Mouse (Mus musculus): ENCODE data around the gene Mzt1. TPM values are rescaled to one million over a fixed set of nuclear protein-coding genes. Genes with fewer than 3 reads are reported as not detected.
"Not testable (repeated sequence)": the region's sequence is repeated elsewhere in the genome, so short reads cannot be mapped to it uniquely, and the experiment has no call there.

Mzt1 gene
- polyA plus RNA-seq, 1 experiment from 2014 or later = 88.1 TPM

DNA sequence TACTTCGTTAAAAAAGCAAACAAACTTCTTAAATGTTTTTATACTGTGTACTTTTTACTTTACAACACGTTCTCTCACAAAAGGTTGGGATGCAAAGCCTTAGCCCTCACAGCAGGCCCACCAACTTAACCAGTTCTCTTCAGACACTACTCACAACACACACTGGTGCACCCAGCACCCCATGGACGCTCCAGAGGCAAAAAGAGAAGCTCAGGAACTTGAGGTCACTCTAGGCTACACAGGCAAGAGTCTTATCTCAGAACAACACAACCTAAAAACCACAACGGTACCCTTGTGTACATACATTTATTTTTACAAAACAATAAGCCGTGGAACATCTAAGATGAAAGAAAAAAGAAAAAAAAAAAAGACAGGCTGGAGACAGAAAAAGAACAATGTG, 1.2 kb downstream of the Mzt1 start:
- Histone ChIP-seq H3K4me2 (ENCODE audit: low read depth) (peak overlapping the region; percentile 63), H3K27me3 (ENCODE audit: control insufficient read depth, insufficient read depth, low read length) (no peaks in the 10 kb centered on the region), H3K27ac (ENCODE audit: low read depth, low read length) (no peak overlapping the region), H3K36me3 (ENCODE audit: control insufficient read depth, insufficient read depth, low read length) (no peaks in the 10 kb centered on the region), H3K9ac (ENCODE audit: low read length) (peak overlapping the region; percentile 97), H3K4me3 (ENCODE audit: low read depth, low read length) (peak overlapping the region; percentile 98), H3K4me1 (ENCODE audit: control insufficient read depth, insufficient read depth, low read length) (peaks cover 11% of the 10 kb centered on the region), H3K9me3 (ENCODE audit: control insufficient read depth, low read length) (no peaks in the 10 kb centered on the region)
- no peak for ATAC-seq (ENCODE audit: insufficient read depth, low FRiP score, low TSS enrichment)
- WGBS = 8% methylated on average over 5 of the region's 5 CpGs
- DNase-seq (ENCODE audit: low spot score) = no peak

DNA sequence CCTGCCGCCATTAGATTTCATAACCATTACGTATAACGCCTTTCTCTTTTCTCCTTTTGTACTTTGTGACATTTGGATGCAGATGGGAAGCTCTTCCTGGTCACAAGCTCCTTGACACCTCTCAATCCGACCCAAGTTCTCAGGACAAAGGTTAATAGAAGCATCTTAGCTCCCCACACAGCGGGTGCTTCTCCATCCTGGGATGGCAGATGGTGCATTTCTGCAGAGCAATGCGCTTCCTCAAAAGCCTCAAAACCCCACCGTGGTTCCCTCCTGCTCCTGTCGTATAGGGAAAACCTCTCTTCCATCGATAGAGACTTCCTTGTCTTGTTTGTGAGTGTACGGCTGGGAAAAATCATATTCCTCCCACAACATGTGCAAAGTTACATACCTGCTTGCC, 1.8 kb downstream of the Mzt1 start:
- ATAC-seq (ENCODE audit: insufficient read depth, low FRiP score, low TSS enrichment) (no peak), DNase-seq (ENCODE audit: low spot score) (no peak)
- H3K9me3 ChIP-seq (ENCODE audit: control insufficient read depth, low read length) = no peaks in the 10 kb centered on the region
- no peaks in the 10 kb centered on the region for H3K27me3 ChIP-seq (ENCODE audit: control insufficient read depth, insufficient read depth, low read length)
- no peaks in the 10 kb centered on the region; the same call in 1 of the 2 replicates for H3K36me3 ChIP-seq (ENCODE audit: control insufficient read depth, insufficient read depth, low read length)
- peak overlapping the region; percentile 63 for H3K4me2 ChIP-seq (ENCODE audit: low read depth)
- no peak overlapping the region for H3K27ac ChIP-seq (ENCODE audit: low read depth, low read length)
- H3K9ac ChIP-seq (ENCODE audit: low read length) = no peak overlapping the region
- no peak overlapping the region for H3K4me3 ChIP-seq (ENCODE audit: low read depth, low read length)
- 36% methylated on average over 10 of the region's 10 CpGs for WGBS
- H3K4me1 ChIP-seq (ENCODE audit: control insufficient read depth, insufficient read depth, low read length) = peaks cover 11% of the 10 kb centered on the region

DNA sequence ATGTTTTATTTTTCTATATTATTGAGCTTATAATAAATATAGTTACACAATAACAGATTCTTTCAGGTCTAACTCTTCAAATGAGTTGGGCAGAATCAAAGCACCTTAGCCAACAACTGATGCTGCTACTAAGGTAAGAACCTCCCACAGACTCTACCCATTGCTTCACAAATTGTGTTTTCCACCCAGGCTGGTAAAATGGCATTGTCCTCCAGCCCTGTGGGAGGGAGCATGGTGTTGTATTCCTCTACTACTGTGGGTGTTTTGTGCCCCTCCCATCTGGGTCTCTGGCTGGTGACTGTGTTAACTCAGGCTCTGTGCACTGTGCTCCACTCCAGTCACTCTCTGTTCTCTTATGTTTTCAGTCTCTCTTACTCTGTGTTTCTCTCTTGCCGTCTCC, 2.4 kb downstream of the Mzt1 start:
- Histone ChIP-seq H3K4me3 (ENCODE audit: low read depth, low read length) (no peak overlapping the region), H3K4me2 (ENCODE audit: low read depth) (no peak overlapping the region), H3K27ac (ENCODE audit: low read depth, low read length) (no peak overlapping the region), H3K9me3 (ENCODE audit: control insufficient read depth, low read length) (no peaks in the 10 kb centered on the region), H3K4me1 (ENCODE audit: control insufficient read depth, insufficient read depth, low read length) (peaks cover 11% of the 10 kb centered on the region), H3K9ac (ENCODE audit: low read length) (no peak overlapping the region), H3K36me3 (ENCODE audit: control insufficient read depth, insufficient read depth, low read length) (no peaks in the 10 kb centered on the region; the same call in 1 of the 2 replicates), H3K27me3 (ENCODE audit: control insufficient read depth, insufficient read depth, low read length) (no peaks in the 10 kb centered on the region)
- no peak for DNase-seq (ENCODE audit: low spot score)
- WGBS = 50% methylated on average over 1 of the region's 1 CpGs
- ATAC-seq (ENCODE audit: insufficient read depth, low FRiP score, low TSS enrichment) = no peak

DNA sequence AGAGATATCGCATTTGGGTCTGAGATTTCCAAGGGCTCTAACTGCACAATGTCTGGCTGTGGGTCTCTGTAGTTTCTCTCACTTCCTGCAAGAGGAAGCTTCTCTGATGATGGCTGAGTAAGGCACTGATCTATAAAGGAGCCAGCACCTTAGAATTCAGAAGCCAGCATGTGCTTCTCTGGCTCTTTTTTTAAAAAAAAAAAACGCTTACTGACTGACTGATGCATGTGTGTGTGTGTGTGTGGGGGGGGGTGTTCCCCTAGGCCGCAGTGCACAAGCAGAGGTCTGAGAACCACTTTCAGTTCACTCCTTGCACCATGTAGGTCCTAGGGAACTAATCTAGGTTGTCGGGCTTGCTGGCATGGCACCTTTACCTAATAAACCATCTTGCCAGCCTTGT, 4.5 kb downstream of the Mzt1 start:
- DNase-seq (ENCODE audit: low spot score) = no peak

DNA sequence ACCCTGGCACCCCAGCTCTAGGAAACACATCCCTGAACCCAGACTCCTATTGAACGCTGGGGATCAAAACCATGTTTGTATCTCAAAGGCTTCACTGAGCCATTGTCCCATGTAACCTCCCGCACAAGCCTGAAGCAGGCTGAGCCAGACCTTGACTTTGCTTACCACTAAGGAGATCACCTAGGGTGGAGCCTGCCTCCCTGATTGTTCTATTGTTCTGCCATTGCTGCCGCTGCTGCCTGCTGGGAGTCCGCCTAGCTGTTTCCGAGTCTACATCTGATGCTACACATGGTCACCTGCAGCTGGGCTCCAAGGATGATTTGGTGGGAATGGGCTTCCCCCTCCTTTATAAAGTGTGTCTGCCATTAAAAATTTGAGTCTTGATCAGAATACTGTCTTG, 6.6 kb downstream of the Mzt1 start:
- H3K4me1 ChIP-seq (ENCODE audit: control insufficient read depth, insufficient read depth, low read length); H3K9me3 ChIP-seq (ENCODE audit: control insufficient read depth, low read length); H3K36me3 ChIP-seq (ENCODE audit: control insufficient read depth, insufficient read depth, low read length); H3K27ac ChIP-seq (ENCODE audit: low read depth, low read length); H3K27me3 ChIP-seq (ENCODE audit: control insufficient read depth, insufficient read depth, low read length); ATAC-seq (ENCODE audit: insufficient read depth, low FRiP score, low TSS enrichment); H3K4me2 ChIP-seq (ENCODE audit: low read depth); H3K9ac ChIP-seq (ENCODE audit: low read length); DNase-seq (ENCODE audit: low spot score); H3K4me3 ChIP-seq (ENCODE audit: low read depth, low read length): not testable (repeated sequence)
- WGBS = 63% methylated on average over 5 of the region's 5 CpGs

More for the DNA sequence above, 4.5 kb downstream of the Mzt1 start:
- Histone ChIP-seq H3K4me2 (ENCODE audit: low read depth) (no peak overlapping the region), H3K36me3 (ENCODE audit: control insufficient read depth, insufficient read depth, low read length) (no peaks in the 10 kb centered on the region; the same call in 1 of the 2 replicates), H3K9ac (ENCODE audit: low read length) (no peak overlapping the region), H3K9me3 (ENCODE audit: control insufficient read depth, low read length) (no peaks in the 10 kb centered on the region), H3K4me1 (ENCODE audit: control insufficient read depth, insufficient read depth, low read length) (peaks cover 11% of the 10 kb centered on the region), H3K27me3 (ENCODE audit: control insufficient read depth, insufficient read depth, low read length) (no peaks in the 10 kb centered on the region), H3K27ac (ENCODE audit: low read depth, low read length) (no peak overlapping the region), H3K4me3 (ENCODE audit: low read depth, low read length) (no peak overlapping the region)
- ATAC-seq (ENCODE audit: insufficient read depth, low FRiP score, low TSS enrichment) = no peak
- 76% methylated on average over 4 of the region's 4 CpGs for WGBS

DNA sequence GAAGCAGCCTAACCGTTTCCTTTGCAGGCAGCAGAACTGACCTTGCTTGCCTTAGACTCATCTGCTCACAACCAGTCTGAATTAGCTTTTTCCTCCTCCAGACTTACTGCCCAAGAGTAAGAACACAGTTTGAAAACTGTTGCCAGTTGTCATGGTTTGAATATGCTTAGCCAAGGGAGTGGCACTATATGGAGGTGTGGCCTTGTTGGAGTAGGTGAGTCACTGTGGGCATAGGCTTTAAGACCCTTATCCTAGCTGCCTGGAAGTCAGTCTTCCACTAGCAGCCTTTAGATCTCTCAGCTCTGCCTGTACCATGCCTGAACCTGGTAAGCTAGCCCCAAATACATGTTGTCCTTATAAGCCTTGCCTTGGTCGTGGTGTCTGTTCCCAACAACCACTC, 8.2 kb downstream of the Mzt1 start:
- ATAC-seq (ENCODE audit: insufficient read depth, low FRiP score, low TSS enrichment) (no peak), DNase-seq (ENCODE audit: low spot score) (no peak)
- 82% methylated on average over 2 of the region's 2 CpGs for WGBS
- Histone ChIP-seq H3K9ac (ENCODE audit: low read length) (no peak overlapping the region), H3K36me3 (ENCODE audit: control insufficient read depth, insufficient read depth, low read length) (no peaks in the 10 kb centered on the region; the same call in none of the 2 replicates), H3K4me1 (ENCODE audit: control insufficient read depth, insufficient read depth, low read length) (no peaks in the 10 kb centered on the region), H3K27me3 (ENCODE audit: control insufficient read depth, insufficient read depth, low read length) (no peaks in the 10 kb centered on the region), H3K4me2 (ENCODE audit: low read depth) (no peak overlapping the region), H3K4me3 (ENCODE audit: low read depth, low read length) (no peak overlapping the region), H3K9me3 (ENCODE audit: control insufficient read depth, low read length) (no peaks in the 10 kb centered on the region), H3K27ac (ENCODE audit: low read depth, low read length) (no peak overlapping the region)

DNA sequence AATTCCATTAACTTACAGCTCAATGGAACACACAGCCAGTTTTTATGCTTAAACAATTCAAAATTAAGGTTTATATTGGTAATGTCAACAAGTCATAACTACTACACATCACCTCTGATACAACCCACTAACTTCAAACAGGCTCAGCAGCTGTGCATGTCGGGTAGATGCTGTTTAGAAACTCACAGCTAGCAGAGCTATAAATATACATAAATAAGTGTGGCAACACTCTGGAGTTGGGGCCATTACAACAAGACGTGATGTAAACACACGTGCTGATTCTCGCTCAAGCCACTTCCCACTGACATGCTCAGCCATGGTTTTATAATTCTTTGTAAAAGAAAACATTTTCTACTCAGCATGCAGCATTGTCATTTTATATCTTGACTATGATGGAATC, 9.9 kb downstream of the Mzt1 start:
- 84% methylated on average over 4 of the region's 4 CpGs for WGBS
- H3K9ac ChIP-seq (ENCODE audit: low read length) = no peak overlapping the region
- no peaks in the 10 kb centered on the region; the same call in none of the 2 replicates for H3K36me3 ChIP-seq (ENCODE audit: control insufficient read depth, insufficient read depth, low read length)
- H3K27ac ChIP-seq (ENCODE audit: low read depth, low read length) = no peak overlapping the region
- no peak overlapping the region for H3K4me2 ChIP-seq (ENCODE audit: low read depth)
- no peaks in the 10 kb centered on the region for H3K4me1 ChIP-seq (ENCODE audit: control insufficient read depth, insufficient read depth, low read length)
- H3K9me3 ChIP-seq (ENCODE audit: control insufficient read depth, low read length) = no peaks in the 10 kb centered on the region
- H3K4me3 ChIP-seq (ENCODE audit: low read depth, low read length) = no peak overlapping the region
- ATAC-seq (ENCODE audit: insufficient read depth, low FRiP score, low TSS enrichment) = no peak
- no peaks in the 10 kb centered on the region for H3K27me3 ChIP-seq (ENCODE audit: control insufficient read depth, insufficient read depth, low read length)
- no peak for DNase-seq (ENCODE audit: low spot score)

DNA sequence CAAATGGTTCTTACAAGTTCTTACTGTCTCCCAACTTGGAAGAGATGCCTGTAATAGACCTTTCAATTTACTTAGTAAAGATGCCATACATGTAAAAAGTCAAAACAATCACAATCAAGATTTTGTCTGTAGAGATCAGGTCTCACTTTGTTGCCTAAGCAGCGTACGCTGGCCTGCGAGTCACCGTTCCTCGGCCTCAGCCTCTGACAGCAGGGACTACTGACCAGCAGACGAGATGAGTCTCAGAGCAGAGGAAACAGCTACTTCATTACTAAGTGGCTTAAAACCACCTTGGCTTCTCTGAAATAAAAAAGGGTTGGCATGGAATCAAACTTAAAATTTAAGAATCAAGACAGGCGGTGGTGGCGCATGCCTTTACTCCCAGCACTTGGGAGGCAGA, 11.1 kb downstream of the Mzt1 start:
- H3K27ac ChIP-seq (ENCODE audit: low read depth, low read length); ATAC-seq (ENCODE audit: insufficient read depth, low FRiP score, low TSS enrichment); H3K9ac ChIP-seq (ENCODE audit: low read length); H3K9me3 ChIP-seq (ENCODE audit: control insufficient read depth, low read length); H3K4me3 ChIP-seq (ENCODE audit: low read depth, low read length); H3K36me3 ChIP-seq (ENCODE audit: control insufficient read depth, insufficient read depth, low read length); H3K4me2 ChIP-seq (ENCODE audit: low read depth); H3K4me1 ChIP-seq (ENCODE audit: control insufficient read depth, insufficient read depth, low read length); H3K27me3 ChIP-seq (ENCODE audit: control insufficient read depth, insufficient read depth, low read length); DNase-seq (ENCODE audit: low spot score): not testable (repeated sequence)
- WGBS = 92% methylated on average over 8 of the region's 8 CpGs

DNA sequence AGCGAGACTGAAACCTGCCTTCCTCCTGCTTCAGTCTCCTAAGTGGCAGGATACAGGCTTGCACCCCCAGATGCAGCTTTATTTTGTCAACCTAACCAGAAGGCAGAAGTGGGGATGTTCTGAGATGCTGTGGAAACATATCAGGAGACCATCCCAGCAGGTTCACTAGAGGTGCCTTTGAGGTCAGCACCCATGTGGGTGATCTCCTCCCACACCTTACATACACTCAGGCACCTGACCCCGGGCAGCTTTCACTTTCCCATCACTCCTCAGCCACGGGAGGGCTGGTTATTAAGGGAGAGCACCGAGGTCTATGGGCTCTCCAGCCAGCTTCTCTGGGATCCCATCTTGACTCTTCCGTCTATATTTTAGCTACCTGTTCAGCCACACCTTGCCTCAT, 13.3 kb downstream of the Mzt1 start:
- Histone ChIP-seq H3K4me3 (ENCODE audit: low read depth, low read length) (no peak overlapping the region), H3K36me3 (ENCODE audit: control insufficient read depth, insufficient read depth, low read length) (no peaks in the 10 kb centered on the region; the same call in 1 of the 2 replicates), H3K4me1 (ENCODE audit: control insufficient read depth, insufficient read depth, low read length) (no peaks in the 10 kb centered on the region), H3K27me3 (ENCODE audit: control insufficient read depth, insufficient read depth, low read length) (no peaks in the 10 kb centered on the region), H3K27ac (ENCODE audit: low read depth, low read length) (no peak overlapping the region), H3K9ac (ENCODE audit: low read length) (no peak overlapping the region), H3K4me2 (ENCODE audit: low read depth) (no peak overlapping the region), H3K9me3 (ENCODE audit: control insufficient read depth, low read length) (no peaks in the 10 kb centered on the region; the same call in 1 of the 2 replicates)
- ATAC-seq (ENCODE audit: insufficient read depth, low FRiP score, low TSS enrichment) (no peak), DNase-seq (ENCODE audit: low spot score) (no peak)
- 87% methylated on average over 5 of the region's 5 CpGs for WGBS
